Mouse (Mus musculus) heart, embryonic 16.5 days (tissue): ENCODE measurements around the gene Gdap1l1. TPM values are rescaled to one million over a fixed set of nuclear protein-coding genes. Genes with fewer than 3 reads are reported as not detected.

Experiments
- ATAC-seq: fragments of 200-750 bp; cut with Nextera tagmentation; replicated peaks from 2 replicates; pipeline ENCODE4 v1.8.0; 2017; ENCODE audit warnings: moderate number of reproducible peaks; ENCODE audit not compliant: insufficient read depth, low FRiP score; ENCODE audit errors: extremely low read depth
- H3K27ac ChIP-seq: fragments of 300-500 bp; sonication (generic); 2 replicates; pipeline ENCODE4 v1.5.1; 2014; ENCODE audit warnings: mild to moderate bottlenecking, low read length, control low read depth, moderate library complexity
- H3K27me3 ChIP-seq: fragments of 300-500 bp; sonication (generic); 2 replicates; pipeline ENCODE4 v1.6.1; 2014; ENCODE audit warnings: low read length, mixed read lengths; ENCODE audit not compliant: control insufficient read depth, insufficient read depth
- H3K36me3 ChIP-seq: fragments of 300-500 bp; sonication (generic); 2 replicates; pipeline ENCODE4 v1.6.1; 2014; ENCODE audit not compliant: control insufficient read depth, insufficient read depth
- H3K4me1 ChIP-seq: fragments of 300-500 bp; sonication (generic); 2 replicates; pipeline ENCODE4 v1.6.1; 2014; ENCODE audit warnings: low read length, mixed read lengths; ENCODE audit not compliant: control insufficient read depth, insufficient read depth
- H3K4me2 ChIP-seq: fragments of 300-500 bp; sonication (generic); 2 replicates; pipeline ENCODE4 v1.6.1; 2014; ENCODE audit warnings: low read depth, mild to moderate bottlenecking, control low read depth, low read length
- H3K4me3 ChIP-seq: fragments of 300-500 bp; sonication (generic); 2 replicates; pipeline ENCODE4 v1.5.1; 2014; ENCODE audit warnings: mild to moderate bottlenecking, control low read depth, low read length
- H3K9ac ChIP-seq: fragments of 300-500 bp; sonication (generic); 2 replicates; pipeline ENCODE4 v1.6.1; 2014; ENCODE audit warnings: low read length, control low read depth
- H3K9me3 ChIP-seq: fragments of 300-500 bp; sonication (generic); replicated peaks from 2 replicates; pipeline ENCODE4 v1.6.1; 2016; ENCODE audit warnings: low read length; ENCODE audit not compliant: control insufficient read depth
- WGBS: fragments of 180-500 bp; shearing (Covaris S2); extraction: QIAGEN DNeasy Blood & Tissue Kit; methylation state at CpG from one replicate; pipeline ENCODE4 v1.1.7; 2014; 5-methylcytosine and 5-hydroxymethylcytosine counted together
- polyA plus RNA-seq: library from polyadenylated mRNA; unstranded; fragments of >200 nt; fragmentation: Nextera tagmentation; extraction: Ambion mirVana; gene quantifications from 2 replicates; pipeline ENCODE4 v1.2.1, GENCODE M21; 2015

Gdap1l1 gene
- polyA plus RNA-seq, 1 experiment from 2014 or later = 0.18 TPM

DNA sequence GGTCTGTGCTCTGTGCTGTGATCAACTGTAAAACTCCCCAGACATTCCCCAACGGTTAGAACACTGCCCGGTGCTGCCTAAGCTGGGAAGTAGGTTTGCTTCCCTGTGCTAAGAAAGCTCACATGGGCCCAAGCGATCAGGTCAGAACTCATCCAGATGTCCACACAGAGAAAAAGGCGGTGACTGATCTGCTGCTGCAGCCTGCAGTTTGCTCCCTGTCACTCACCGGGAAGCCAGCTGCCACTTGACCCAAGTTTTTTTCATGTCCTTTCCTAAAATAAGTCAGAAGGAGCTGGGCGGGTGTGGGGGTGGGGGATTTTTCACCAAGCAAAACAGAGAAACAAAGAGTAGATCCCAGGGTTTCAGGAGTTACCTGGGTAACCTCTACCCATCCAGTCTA is 26.3 kb downstream of the Gdap1l1 start:
- Histone ChIP-seq H3K27ac (peak overlapping the region; percentile 51), H3K36me3 (peaks cover 6% of the 10 kb centered on the region; the same call in 1 of the 2 replicates), H3K4me3 (no peak overlapping the region), H3K4me1 (peaks cover 22% of the 10 kb centered on the region), H3K27me3 (no peaks in the 10 kb centered on the region), H3K9ac (no peak overlapping the region), H3K9me3 (no peaks in the 10 kb centered on the region), H3K4me2 (peak overlapping the region; percentile 18; the same call in 1 of the 2 replicates)
- ATAC-seq = peak; percentile 54
- 32% methylated on average over 6 of the region's 6 CpGs for WGBS

DNA sequence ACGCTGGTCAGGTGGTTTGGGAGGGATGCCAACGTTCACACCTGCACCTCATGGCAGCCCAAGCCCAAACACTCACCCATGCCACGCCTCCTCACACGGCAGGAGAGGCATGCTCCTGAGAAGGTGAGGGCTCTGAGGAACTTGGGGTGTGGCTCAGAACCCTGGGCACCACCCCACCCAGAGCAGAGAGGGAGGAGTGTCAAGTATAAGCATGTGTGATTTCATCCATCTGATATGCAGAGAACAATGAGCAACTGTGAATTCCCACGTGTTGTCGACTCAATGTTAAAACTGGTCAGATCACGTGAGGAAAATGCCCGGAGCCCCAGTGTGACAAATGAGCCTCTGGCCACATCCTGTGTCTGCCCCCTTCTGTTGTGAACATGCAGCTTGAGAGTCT is 28.5 kb downstream of the Gdap1l1 start:
- no peak overlapping the region for H3K4me3 ChIP-seq
- no peak overlapping the region for H3K27ac ChIP-seq
- no peak overlapping the region for H3K4me2 ChIP-seq
- no peaks in the 10 kb centered on the region for H3K27me3 ChIP-seq
- 45% methylated on average over 8 of the region's 8 CpGs for WGBS
- ATAC-seq = no peak
- peaks cover 31% of the 10 kb centered on the region for H3K4me1 ChIP-seq
- peaks cover 8% of the 10 kb centered on the region; the same call in 1 of the 2 replicates for H3K36me3 ChIP-seq
- H3K9ac ChIP-seq = no peak overlapping the region
- H3K9me3 ChIP-seq = no peaks in the 10 kb centered on the region

DNA sequence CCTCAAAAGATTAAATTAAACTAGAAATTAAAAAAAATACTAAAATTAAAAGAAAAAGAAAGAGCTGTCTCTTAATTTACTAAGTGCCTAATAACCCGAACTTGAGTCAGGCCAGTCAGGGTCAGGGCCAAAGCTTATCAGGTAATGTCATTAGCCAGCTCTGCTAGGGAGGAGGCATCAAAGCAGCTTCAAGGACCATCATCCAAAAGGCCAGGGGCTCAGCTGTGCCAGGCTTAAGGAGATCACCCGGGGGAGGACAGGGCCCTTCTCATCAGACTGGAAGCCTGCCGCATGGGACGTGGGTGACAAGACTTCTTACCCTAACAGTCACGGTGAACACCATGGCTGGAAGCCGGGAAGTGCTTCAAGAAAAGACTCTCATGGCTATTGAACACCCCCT is 29.3 kb downstream of the Gdap1l1 start:
- H3K9me3 ChIP-seq = no peaks in the 10 kb centered on the region
- no peak overlapping the region for H3K4me3 ChIP-seq
- no peak for ATAC-seq
- H3K36me3 ChIP-seq = peaks cover 8% of the 10 kb centered on the region; the same call in 1 of the 2 replicates
- peaks cover 32% of the 10 kb centered on the region for H3K4me1 ChIP-seq
- no peak overlapping the region for H3K9ac ChIP-seq
- WGBS = 76% methylated on average over 6 of the region's 6 CpGs
- no peak overlapping the region for H3K4me2 ChIP-seq
- no peaks in the 10 kb centered on the region for H3K27me3 ChIP-seq
- no peak overlapping the region for H3K27ac ChIP-seq

DNA sequence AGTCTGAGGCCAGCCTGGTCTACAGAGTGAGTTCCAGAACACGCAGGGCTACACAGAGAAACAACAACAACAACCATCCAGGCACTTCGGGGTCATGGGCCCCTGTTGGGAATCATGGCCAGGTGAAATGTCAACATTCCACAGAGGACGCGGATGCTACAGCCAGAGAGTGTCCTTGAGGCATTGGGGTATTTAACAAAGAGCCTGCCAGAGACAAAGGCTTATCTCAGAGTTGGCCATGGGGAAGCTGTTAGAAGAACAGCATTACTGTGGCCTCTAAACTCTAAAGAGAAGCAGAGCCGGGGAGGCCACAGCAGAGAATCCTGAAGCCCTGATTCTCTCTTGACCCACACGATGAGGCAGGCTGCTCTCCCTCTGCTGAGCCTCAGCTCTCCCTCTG is 30.6 kb downstream of the Gdap1l1 start:
- no peak overlapping the region for H3K27ac ChIP-seq
- no peak for ATAC-seq
- no peak overlapping the region for H3K4me3 ChIP-seq
- no peak overlapping the region for H3K4me2 ChIP-seq
- peaks cover 8% of the 10 kb centered on the region; the same call in 1 of the 2 replicates for H3K36me3 ChIP-seq
- 84% methylated on average over 6 of the region's 6 CpGs for WGBS
- H3K9me3 ChIP-seq = no peaks in the 10 kb centered on the region
- H3K4me1 ChIP-seq = peaks cover 28% of the 10 kb centered on the region
- H3K27me3 ChIP-seq = no peaks in the 10 kb centered on the region
- no peak overlapping the region for H3K9ac ChIP-seq

DNA sequence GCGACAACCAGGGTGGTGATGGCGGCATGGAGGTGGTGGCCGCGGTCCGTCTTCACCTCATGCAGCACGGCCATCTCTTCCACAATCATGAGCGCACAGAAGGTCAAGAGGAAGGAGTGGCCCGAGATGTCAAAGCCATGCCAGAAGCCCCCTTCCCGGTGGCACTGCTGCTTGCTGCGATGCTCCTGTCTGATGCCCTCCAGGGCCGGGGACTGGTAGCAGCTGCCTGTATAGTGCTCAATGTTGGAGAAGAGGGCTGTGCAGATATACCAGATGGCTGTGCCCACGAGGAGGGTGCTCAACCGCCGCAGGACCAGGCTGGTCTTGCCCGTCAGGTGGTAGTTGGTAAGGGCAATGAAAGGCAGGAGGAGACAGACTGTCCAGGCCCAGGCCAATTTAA is 31.4 kb downstream of the Gdap1l1 start:
- Histone ChIP-seq H3K27me3 (no peaks in the 10 kb centered on the region), H3K4me1 (peaks cover 20% of the 10 kb centered on the region), H3K9ac (no peak overlapping the region), H3K4me2 (no peak overlapping the region), H3K27ac (no peak overlapping the region), H3K36me3 (peaks cover 8% of the 10 kb centered on the region; the same call in 1 of the 2 replicates), H3K4me3 (no peak overlapping the region), H3K9me3 (no peaks in the 10 kb centered on the region)
- ATAC-seq = no peak
- 90% methylated on average over 15 of the region's 15 CpGs for WGBS

DNA sequence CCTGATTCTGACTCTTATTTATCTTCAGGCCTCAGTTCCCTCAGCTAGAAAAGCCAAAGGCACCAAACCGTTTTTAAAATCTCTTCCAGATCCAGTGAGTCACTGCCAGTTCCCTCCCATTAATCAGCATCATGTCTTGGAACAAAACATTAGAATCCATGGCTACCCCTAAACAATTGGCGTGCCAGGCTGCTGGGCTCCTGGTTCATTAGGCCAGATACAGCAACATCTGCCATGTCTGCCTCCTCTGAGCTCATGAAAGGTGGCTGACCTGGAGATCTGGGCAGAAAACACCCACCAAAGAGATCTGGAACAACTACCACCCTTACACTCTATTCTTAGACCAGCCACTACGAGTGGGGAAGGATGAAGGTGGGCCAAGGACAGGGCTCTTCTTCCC is 32.9 kb downstream of the Gdap1l1 start:
- H3K27me3 ChIP-seq = no peaks in the 10 kb centered on the region
- 55% methylated on average over 3 of the region's 3 CpGs for WGBS
- H3K4me2 ChIP-seq = peak overlapping the region; percentile 93
- peak overlapping the region; percentile 78 for H3K4me3 ChIP-seq
- peaks cover 8% of the 10 kb centered on the region; the same call in 1 of the 2 replicates for H3K36me3 ChIP-seq
- ATAC-seq = no peak
- no peak overlapping the region; the same call in 1 of the 2 replicates for H3K27ac ChIP-seq
- no peaks in the 10 kb centered on the region for H3K9me3 ChIP-seq
- peaks cover 10% of the 10 kb centered on the region for H3K4me1 ChIP-seq
- no peak overlapping the region; the same call in 1 of the 2 replicates for H3K9ac ChIP-seq

DNA sequence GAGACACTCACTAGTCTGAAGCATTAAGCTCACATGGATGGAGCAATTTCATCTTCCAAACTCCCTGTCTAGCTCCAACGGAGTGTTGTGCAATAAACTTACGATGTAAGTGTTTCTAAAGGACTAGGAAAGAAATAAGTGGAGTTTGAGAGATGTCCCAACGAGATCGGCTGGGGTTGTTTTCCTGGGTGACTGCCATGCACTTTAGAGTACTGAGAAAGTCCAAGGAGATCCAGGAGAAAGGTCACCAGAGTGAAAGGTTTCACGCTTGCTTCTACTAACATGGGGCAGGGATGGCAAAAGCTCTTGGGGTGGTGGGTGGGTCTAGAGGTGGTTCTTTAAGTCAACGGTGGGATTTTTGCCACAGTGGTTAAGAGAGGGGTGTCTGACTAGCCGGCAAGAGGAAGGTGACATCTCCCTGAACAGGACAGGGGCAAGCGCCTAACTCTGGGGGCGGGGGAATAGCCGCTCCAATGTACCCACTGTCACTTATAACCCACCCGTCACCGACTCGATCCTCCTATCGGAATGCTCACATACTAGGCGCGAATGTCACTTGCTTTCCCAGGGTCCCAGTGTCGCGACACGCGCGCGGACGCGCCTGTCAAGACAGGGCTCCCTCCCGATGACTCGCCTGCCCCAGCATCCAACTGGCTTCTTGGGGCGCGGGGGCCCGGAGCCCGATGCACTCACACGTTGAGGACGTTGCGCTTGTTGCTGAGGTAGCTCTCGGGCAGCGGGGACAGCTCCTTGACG is 33.6 kb downstream of the Gdap1l1 start:
- H3K27ac ChIP-seq = peak overlapping the region; percentile 75
- H3K9me3 ChIP-seq = no peaks in the 10 kb centered on the region
- no peak; the same call in none of the 2 replicates for ATAC-seq
- H3K4me2 ChIP-seq = peak overlapping the region; percentile 93
- H3K27me3 ChIP-seq = no peaks in the 10 kb centered on the region
- H3K4me3 ChIP-seq = peak overlapping the region; percentile 78
- peaks cover 8% of the 10 kb centered on the region; the same call in 1 of the 2 replicates for H3K36me3 ChIP-seq
- 5% methylated on average over 36 of the region's 36 CpGs for WGBS
- H3K9ac ChIP-seq = peak overlapping the region; percentile 88
- H3K4me1 ChIP-seq = peaks cover 10% of the 10 kb centered on the region

DNA sequence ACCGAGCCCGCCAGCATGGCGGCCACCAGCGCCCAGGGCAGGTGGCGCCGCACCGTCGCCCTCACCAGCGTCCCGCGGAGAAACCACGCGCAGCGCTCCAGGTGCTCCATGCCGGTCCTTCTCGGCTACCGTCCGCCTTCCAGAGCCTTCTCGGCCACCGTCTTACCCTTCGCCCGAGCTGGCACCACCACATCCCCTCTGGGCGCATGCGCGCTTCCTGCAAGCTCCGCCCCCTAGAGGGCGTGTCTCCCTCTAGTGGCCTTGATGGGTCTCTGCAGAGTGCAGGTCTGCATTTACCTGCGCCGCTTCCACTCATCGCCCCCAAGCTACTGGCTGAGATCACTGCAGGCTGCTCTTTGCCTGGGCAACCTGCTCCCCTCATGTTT is 34.2 kb downstream of the Gdap1l1 start, which contains the start of gene Fitm2:
Fitm2 (minus strand) TSS at position 164 of the 386 bp plus-strand sequence.
- Histone ChIP-seq H3K27me3 (no peaks in the 10 kb centered on the region), H3K27ac (peak within 1 kb of the TSS; percentile 75), H3K9me3 (no peaks in the 10 kb centered on the region)

DNA sequence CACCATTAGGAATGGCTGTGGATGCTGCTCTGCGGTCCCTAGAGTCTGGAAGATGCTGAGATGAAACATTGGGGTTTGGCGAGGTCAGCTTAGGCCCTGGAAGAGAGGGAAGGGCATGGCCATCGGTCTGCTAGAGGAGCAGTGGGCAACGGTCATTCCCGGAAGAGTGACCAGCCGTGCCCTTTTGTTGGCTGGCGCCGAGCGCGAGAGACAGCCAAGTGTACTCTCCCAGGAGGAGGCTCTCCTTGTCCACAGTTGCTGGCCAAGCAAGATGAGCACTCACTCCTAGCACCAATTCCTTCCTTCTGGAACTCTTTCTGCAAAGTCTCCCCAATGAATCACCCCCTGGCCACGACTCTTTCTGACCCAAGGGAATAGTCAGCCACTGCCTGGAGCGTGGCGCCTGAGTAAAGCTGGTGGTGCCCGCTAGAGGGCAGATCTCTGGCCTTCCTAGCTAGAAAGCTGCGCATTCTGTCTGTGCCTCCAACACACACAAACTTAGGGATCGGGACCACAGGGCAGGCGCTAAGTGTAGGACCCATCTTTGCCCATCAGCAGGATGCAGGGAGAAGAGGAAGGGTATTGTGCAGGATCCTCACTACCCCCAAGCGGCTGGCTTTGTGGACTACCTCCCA is 42.0 kb downstream of the Gdap1l1 start:
- no peak overlapping the region for H3K9ac ChIP-seq
- H3K4me1 ChIP-seq = peaks cover 7% of the 10 kb centered on the region
- H3K36me3 ChIP-seq = no peaks in the 10 kb centered on the region
- H3K4me3 ChIP-seq = no peak overlapping the region
- H3K4me2 ChIP-seq = no peak overlapping the region
- H3K27me3 ChIP-seq = peaks cover 23% of the 10 kb centered on the region
- no peak overlapping the region for H3K27ac ChIP-seq
- 45% methylated on average over 18 of the region's 18 CpGs for WGBS
- H3K9me3 ChIP-seq = no peaks in the 10 kb centered on the region
- no peak for ATAC-seq

More for the DNA sequence above, 34.2 kb downstream of the Gdap1l1 start, which contains the start of gene Fitm2:
- Histone ChIP-seq H3K4me3 (peak within 1 kb of the TSS; percentile 78), H3K9ac (peak within 1 kb of the TSS; percentile 88), H3K4me2 (peak within 1 kb of the TSS; percentile 93), H3K4me1 (peaks cover 10% of the 10 kb centered on the region), H3K36me3 (peaks cover 8% of the 10 kb centered on the region; the same call in 1 of the 2 replicates)
- under 1% methylated on average over 30 of the region's 30 CpGs for WGBS
- peak; percentile 94 for ATAC-seq
